Mouse (Mus musculus): ENCODE data around the gene Calml3.

Calml3 gene

DNA sequence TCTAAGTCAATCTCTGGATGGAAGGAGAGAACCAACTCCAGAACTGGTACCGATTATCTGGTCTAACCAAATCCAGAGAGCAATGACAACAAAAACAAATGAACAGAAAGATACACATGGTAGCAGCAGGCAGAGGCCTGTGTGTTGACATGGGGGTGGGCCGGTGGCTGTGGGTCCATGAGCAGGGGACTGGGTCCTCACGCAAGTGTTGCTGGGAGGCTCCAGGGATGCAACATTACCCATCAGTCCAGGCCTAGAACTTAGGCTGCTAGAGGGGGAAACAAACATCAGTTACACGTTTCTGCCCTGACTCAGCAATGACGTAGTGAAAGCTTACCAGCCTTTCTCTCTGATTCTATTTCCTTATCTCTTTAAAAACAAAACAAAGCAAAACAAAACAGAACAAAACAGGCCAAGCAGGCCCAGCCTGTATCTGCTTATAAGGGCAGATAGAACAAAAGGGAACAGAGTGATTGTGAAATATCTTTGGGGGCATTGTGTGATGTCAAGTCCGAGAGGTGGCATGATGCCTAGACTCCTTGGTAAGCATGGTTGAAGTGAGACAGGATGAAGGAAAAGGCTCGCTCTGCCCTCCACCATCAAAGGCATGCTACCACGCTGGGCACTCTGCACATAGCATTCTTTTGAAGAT lies 24.4 kb downstream of the Calml3 start:
- DNase-seq, result no peak

GRCm38 (mm10) chr13:3778591-3779364 lies 25.3 kb downstream of the Calml3 start:
- DNase-seq, result peak; percentile 20

DNA sequence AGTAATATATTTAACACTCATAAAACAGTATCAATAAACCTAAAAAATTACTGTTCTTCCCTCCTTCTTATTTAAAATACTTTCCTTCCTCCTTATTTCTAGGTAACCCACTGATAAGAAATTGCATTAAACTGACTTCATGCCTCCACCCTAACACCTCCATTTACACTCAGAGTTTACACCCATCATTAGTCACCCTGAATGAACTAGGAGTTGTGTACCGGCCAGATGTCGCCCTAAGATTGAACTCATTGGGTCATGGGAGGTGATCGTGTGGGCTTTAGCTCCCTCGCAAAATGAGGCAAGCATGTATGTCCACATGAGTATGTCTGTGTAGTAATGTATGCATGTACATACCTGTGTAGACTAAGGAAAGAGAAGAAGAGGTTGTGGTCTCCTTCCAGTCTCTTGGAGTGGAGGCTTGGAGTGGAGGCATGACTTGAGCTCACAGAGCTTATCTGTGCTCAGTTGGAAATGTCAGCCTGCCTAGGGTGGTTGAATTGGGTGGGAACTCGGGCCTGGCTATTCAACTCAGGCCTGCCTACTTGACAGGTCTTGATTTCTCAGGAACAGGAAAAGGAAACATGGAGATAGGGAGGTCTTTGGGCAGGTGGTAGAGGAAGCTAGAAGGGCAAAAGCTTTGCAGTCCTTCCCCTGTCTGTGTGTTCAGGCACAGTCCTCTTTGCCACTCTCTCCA lies 26.8 kb downstream of the Calml3 start:
- DNase-seq, result no peak

DNA sequence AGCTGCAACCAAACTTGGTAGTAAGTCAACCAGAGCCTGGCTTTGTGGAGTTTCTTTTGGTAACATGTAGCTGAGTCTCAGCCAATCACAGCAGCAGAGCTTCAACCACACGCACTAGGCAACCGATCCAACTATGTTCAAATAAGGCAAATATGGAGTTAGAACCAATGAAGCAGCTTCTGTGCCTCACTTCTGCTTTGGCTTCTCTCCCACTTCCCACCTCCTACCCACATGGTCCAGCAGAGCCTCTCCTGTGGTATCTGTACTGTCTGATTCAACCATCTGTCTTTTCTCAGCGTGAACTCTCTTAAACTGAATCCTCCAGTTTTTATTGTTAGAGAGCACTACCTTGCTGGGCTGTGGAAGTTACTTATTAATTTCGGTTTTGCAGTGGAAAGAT lies 27.7 kb downstream of the Calml3 start:
- DNase-seq, result peak; percentile 75

GRCm38 (mm10) chr13:3774991-3775390 lies 29.1 kb downstream of the Calml3 start:
- no peak for DNase-seq

GRCm38 (mm10) chr13:3774280-3774679 lies 29.8 kb downstream of the Calml3 start:
- DNase-seq, result no peak

DNA sequence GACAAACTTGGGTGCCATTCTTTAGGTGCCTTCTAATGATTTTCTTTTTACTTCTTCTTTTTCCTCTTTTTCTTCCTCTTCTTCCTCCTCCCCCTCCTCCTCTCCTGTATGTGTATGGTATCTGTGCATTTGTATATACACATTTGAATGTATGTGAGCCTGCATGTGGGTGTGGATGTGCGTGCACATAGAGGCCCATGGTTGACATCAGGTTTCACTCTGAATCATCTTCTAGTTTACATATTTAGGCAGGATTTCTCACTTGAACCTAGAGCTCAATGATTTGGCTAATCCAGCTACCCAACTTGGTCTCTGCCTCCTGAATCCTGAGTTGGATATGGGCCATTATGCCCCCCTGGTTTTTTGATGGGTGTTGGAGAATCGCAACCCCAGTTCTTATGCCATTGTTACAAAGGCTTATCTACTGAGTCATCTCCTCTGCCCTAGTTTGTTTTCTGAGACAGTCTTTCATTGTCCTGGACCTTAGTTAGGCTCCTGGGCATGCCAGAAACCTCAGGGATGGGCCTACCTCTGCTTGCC lies 30.9 kb downstream of the Calml3 start:
- DNase-seq, result no peak

DNA sequence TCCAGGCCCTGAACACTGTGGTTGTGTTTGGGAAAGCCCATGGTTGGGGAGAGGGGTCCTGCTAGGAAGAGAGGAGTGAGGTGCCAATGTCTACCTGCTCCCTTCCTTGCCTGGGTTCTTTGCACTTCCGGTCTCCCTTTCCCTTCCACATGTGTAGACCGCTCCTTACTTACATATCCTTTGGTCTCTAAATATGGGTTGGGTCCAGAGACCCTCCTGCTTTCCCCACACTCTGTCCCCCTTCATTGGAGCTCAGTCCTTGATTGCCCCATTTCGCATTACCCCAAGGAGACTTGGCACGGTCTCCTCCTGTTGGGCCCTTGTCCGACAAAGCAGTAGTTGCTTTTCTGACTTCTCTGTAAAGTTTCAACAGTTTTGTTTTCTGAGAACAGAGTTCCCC lies 32.9 kb downstream of the Calml3 start:
- no peak for DNase-seq

DNA sequence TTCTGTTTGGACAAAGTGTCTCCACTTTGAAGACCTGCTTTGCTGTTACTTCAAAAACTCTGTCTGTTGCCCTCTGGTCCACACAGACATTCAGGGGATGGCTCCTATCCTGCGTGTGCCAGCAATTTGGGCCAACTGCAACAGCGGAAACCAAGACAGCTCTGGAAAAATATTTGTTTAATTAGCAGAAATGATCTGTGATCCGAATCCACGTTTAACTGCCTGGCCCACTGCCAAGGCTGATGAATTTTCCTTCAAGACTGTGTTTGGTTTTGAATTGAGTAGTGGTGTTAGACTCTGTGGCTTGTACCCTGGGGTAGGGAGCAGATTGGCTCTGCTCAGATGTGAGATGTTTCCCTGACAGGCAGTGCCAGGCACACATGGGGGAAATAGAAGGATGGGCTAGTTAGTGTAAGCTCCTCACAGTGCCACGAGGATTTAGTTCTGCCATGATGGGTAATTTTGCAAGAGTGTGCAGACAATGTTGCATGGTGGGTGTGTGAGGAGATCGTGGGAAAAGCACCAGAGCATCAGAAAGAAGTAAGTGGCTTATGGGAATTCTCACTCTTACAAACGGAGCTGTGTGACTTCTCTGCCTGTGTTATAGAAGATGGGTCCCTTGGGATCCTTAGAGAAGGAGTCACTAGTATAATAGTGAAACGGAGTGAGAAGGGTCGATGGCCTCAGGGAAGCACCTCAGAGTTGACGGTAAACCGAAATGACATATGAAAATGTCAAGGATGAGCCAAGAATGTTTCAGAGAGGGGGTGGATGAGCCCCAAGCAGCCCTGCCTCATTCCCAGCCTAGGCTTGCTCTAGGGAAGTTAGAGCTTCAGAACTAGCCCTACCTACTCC lies 33.7 kb downstream of the Calml3 start:
- DNase-seq, result no peak

- DNase-seq, result no peak
Measured at GRCm38 (mm10) chr13:3769531-3769930, 34.6 kb downstream of the Calml3 start.

DNA sequence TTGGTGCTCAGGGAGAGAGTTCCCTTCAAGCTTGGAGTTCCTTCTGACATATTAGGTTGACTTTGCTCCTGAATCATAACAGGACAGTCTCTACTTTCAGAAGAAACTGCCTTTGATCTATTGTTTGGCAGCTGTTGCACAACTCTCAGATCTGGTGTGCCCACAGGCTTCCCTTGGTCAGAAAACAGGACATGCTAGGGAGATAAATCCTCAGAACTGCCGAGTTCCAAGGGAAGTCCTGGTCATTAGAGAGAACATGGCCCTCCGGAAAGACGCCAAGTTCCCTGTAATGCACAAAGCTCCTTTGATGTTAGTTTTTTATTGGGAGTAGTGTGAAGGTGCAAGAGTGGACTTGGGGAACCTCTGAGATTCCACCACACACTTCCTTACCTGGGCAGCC lies 35.5 kb downstream of the Calml3 start:
- DNase-seq, result no peak

DNA sequence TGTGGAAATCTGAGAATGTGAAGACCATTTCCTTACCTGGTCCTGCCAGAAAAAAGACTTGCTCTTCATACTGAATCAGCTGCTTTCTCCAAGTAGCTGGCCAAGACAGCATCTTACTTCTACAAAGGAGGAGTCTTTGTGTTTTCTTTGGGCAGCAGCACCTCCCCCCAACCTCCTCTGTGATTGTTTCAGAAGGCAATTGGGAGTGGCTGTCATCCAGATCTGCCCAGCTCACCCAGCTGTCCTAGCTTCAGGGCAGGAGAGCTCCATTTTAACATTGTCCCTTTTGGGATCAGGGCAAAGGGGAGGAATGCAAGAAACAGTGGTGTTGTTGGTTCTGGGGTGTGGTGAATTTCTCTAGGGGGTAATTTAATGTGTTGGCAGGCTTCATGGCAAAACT lies 37.0 kb downstream of the Calml3 start:
- DNase-seq, result no peak

GRCm38 (mm10) chr13:3765781-3766180 lies 38.3 kb downstream of the Calml3 start:
- no peak for DNase-seq

DNA sequence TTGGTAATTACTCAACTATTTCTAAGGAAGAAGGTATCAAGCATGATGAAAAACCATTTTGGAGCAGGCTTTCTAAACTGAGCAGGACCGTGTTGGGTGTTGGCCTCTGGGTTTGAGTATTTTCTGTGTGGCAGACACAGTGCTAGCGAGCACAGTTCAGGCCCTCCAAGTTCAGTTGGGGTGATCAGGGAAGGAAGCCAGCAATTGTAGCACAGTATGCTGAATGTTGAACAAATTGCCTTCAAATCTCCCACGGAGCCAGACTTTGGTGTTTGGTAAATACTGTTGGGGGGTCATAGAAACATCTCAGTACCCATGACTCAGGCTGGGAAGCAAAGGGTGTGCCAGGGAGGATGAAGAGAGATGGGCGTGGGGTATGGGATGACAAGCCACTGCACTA lies 43.0 kb downstream of the Calml3 start:
- no peak for DNase-seq

DNA sequence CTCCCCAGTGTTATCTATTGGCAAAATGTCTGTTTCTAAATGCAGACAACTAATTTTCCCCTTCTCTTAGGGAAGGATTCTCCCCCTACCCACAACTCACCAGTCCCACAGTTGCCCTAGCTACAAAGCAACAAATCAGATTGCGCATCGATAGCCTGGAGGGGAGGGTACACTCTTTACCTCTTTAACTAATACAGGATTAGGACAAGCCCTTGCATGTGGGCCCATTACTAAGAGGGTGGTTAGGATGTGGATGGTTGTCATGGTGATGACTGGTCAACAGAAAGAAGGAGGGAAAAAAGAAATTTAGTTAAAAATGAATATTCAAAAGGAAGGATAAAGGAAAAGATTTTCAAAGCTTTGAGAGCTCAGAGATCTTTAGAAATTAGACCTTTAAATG lies 45.8 kb downstream of the Calml3 start:
- DNase-seq, result no peak

- no peak for DNase-seq
Measured at GRCm38 (mm10) chr13:3753291-3753690, 50.8 kb downstream of the Calml3 start.
